Mouse (Mus musculus) brain, adult 2 months (tissue): ENCODE data around the gene Cttnbp2.
"Not testable (repeated sequence)": the region's sequence is repeated elsewhere in the genome, so short reads cannot be mapped to it uniquely, and the experiment has no call there.

Experiments used
- DNase-seq: peaks from one replicate; pipeline ENCODE4 v3.0.0; 2011; ENCODE audit warnings: low read depth, low spot score

The Cttnbp2 gene

GRCm38 (mm10) chr6:18420660-18421059, 94.0 kb downstream of the Cttnbp2 start:
- peak; percentile 42 for DNase-seq

- DNase-seq, result no peak
These were observed 96.7 kb downstream of the Cttnbp2 start for GRCm38 (mm10) chr6:18417866-18418454.

- DNase-seq, result no peak
These were observed 98.7 kb downstream of the Cttnbp2 start for GRCm38 (mm10) chr6:18415961-18416360.

GRCm38 (mm10) chr6:18411505-18412225, 103.0 kb downstream of the Cttnbp2 start:
- DNase-seq, result no peak

GRCm38 (mm10) chr6:18408445-18408844, 106.2 kb downstream of the Cttnbp2 start:
- DNase-seq, result peak; percentile 81

- peak; percentile 74 for DNase-seq
These were observed 113.5 kb downstream of the Cttnbp2 start for GRCm38 (mm10) chr6:18401066-18401674.

GRCm38 (mm10) chr6:18381380-18381779, 133.3 kb downstream of the Cttnbp2 start:
- DNase-seq, result peak; percentile 26

- no peak for DNase-seq
These were observed 134.1 kb downstream of the Cttnbp2 start for GRCm38 (mm10) chr6:18380300-18381202.

GRCm38 (mm10) chr6:18377755-18378154, 136.9 kb downstream of the Cttnbp2 start:
- DNase-seq, result not testable (repeated sequence)

GRCm38 (mm10) chr6:18374744-18375143, 139.9 kb downstream of the Cttnbp2 start:
- DNase-seq, result no peak

GRCm38 (mm10) chr6:18373652-18374051, 141.0 kb downstream of the Cttnbp2 start:
- no peak for DNase-seq

GRCm38 (mm10) chr6:18372447-18373228, 142.0 kb downstream of the Cttnbp2 start:
- peak; percentile 91 for DNase-seq

GRCm38 (mm10) chr6:18369723-18370122, 144.9 kb downstream of the Cttnbp2 start:
- no peak for DNase-seq

- DNase-seq, result no peak
These were observed 145.6 kb downstream of the Cttnbp2 start for GRCm38 (mm10) chr6:18369054-18369453.

GRCm38 (mm10) chr6:18362232-18362631, 152.4 kb downstream of the Cttnbp2 start:
- peak; percentile 27 for DNase-seq

GRCm38 (mm10) chr6:18360955-18361354, 153.7 kb downstream of the Cttnbp2 start:
- no peak for DNase-seq

GRCm38 (mm10) chr6:18360154-18360553, 154.5 kb downstream of the Cttnbp2 start:
- no peak for DNase-seq

- DNase-seq, result no peak
These were observed 165.3 kb downstream of the Cttnbp2 start for GRCm38 (mm10) chr6:18349153-18349858.

- DNase-seq, result no peak
These were observed 170.4 kb downstream of the Cttnbp2 start for GRCm38 (mm10) chr6:18344272-18344671.

GRCm38 (mm10) chr6:18338307-18338706, 176.3 kb downstream of the Cttnbp2 start:
- DNase-seq, result no peak
